Mouse (Mus musculus) midbrain, embryonic 12.5 days (tissue): ENCODE data around the gene Mgat5. TPM values are rescaled to one million over a fixed set of nuclear protein-coding genes. Genes with fewer than 3 reads are reported as not detected.

Experiments
- ATAC-seq: fragments of 200-750 bp; cut with Nextera tagmentation; 2 replicates; pipeline ENCODE4 v1.8.0; 2017; ENCODE audit warnings: low read depth, moderate TSS enrichment, moderate library complexity; ENCODE audit not compliant: low FRiP score
- H3K27ac ChIP-seq: fragments of 300-500 bp; sonication (generic); replicated peaks from 2 replicates; pipeline ENCODE4 v1.5.1; 2016; ENCODE audit warnings: mild to moderate bottlenecking
- H3K27me3 ChIP-seq: fragments of 300-500 bp; sonication (generic); 2 replicates; pipeline ENCODE4 v1.6.1; 2016; ENCODE audit warnings: mild to moderate bottlenecking
- H3K36me3 ChIP-seq: fragments of 300-500 bp; sonication (generic); 2 replicates; pipeline ENCODE4 v1.6.1; 2016
- H3K4me1 ChIP-seq: fragments of 300-500 bp; sonication (generic); 2 replicates; pipeline ENCODE4 v1.6.1; 2016
- H3K4me2 ChIP-seq: fragments of 300-500 bp; sonication (generic); replicated peaks from 2 replicates; pipeline ENCODE4 v1.6.1; 2016; ENCODE audit warnings: mild to moderate bottlenecking, moderate library complexity
- H3K4me3 ChIP-seq: fragments of 300-500 bp; sonication (generic); 2 replicates; pipeline ENCODE4 v1.5.1; 2016; ENCODE audit warnings: mild to moderate bottlenecking
- H3K9ac ChIP-seq: fragments of 300-500 bp; sonication (generic); replicated peaks from 2 replicates; pipeline ENCODE4 v1.6.1; 2016; ENCODE audit warnings: mild to moderate bottlenecking, moderate library complexity
- H3K9me3 ChIP-seq: fragments of 300-500 bp; sonication (generic); 2 replicates; pipeline ENCODE4 v1.6.1; 2016; ENCODE audit warnings: mild to moderate bottlenecking
- WGBS: fragments of 180-500 bp; shearing (Covaris S2); methylation state at CpG from one replicate; pipeline ENCODE4 v1.1.7; 2016; 5-methylcytosine and 5-hydroxymethylcytosine counted together
- polyA plus RNA-seq: library from polyadenylated mRNA; unstranded; fragments of >200 nt; fragmentation: Nextera tagmentation; extraction: Ambion mirVana; gene quantifications from 2 replicates; pipeline ENCODE4 v1.2.1, GENCODE M21; 2016

Mgat5 gene
- polyA plus RNA-seq, 1 experiment from 2014 or later, result 9.2 TPM

DNA sequence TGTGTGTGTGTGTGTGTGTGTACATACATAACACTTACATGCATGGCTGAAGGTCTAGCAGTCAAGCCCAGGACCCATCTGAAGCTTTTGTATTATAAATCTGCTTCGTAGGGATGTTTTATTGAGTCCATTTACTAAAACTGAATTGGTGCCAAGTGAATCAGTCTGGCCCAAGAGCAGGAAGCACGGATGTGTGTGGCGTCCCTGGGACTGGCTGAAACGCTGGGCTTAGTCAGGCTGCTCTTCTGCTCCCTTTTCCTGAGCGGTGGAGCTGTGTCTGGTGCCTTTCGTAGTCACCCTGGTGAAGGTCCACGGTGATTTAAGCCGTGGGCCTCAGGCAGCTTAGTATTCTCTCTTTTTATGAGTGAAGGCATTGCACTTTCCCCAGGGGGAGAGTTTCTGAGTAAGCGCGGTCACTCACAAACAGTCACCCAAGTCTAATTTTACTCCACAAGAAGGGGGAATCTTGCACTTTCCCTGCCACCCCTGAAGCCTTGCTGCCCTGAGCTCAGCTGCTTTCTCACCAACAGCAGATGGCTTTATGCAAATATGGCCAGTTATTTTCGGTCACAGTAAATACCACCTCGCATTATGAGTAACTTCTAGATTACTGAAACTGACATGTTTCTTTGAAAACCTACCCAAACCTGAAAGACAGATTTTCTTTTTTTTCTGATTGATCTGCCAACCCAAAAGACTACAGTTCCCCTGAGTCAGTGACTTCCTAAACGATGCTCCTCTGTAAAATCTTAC lies 176.1 kb downstream of the Mgat5 start:
- Histone ChIP-seq H3K27ac (no peak overlapping the region; the same call in 1 of the 2 replicates), H3K9ac (no peak overlapping the region), H3K4me3 (no peak overlapping the region), H3K36me3 (peaks cover 4% of the 10 kb centered on the region; the same call in 1 of the 2 replicates), H3K4me2 (no peak overlapping the region), H3K9me3 (no peaks in the 10 kb centered on the region), H3K27me3 (no peaks in the 10 kb centered on the region), H3K4me1 (peaks cover 12% of the 10 kb centered on the region)
- 69% methylated on average over 13 of the region's 13 CpGs for WGBS
- ATAC-seq, result no peak

DNA sequence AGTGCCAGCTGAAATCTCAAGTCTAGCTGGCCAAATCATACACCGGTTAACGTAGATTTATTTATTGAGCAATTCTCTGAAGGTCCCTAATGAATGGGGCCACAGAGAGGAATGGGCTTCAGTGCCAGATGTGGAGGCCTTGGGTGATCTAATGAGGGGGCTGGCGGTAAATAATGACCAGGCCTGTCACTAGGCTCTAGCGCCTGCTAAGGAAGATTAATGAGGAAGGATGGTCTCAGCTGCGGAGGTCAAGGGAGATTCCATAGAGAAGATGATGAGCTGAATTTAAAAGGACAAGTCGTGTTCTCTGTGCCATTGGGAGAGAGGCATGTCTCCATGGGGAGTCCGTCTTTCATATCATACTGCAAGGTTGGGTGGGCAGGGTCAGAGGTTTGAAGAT lies 178.3 kb downstream of the Mgat5 start:
- ATAC-seq, result peak; percentile 41; the same call in 1 of the 2 replicates
- WGBS, result 76% methylated on average over 7 of the region's 7 CpGs

DNA sequence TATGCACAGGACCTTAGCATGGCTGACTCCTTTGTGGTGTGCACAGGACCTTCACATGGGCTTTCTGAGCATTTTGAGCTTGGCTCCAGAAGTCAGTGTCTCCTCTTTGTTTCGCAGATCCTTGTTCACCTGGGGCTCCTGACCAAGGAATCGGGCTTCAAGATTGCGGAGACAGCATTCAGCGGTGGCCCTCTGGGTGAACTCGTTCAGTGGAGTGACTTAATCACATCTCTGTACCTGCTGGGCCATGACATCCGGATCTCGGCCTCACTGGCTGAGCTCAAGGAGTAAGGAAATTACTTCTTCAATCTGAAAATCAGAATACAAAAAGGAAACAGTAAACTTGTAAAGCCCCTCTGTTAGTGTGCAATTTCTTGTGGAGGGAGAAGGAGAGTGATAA lies 182.4 kb downstream of the Mgat5 start:
- no peak overlapping the region for H3K4me2 ChIP-seq
- no peak overlapping the region for H3K27ac ChIP-seq
- no peaks in the 10 kb centered on the region for H3K27me3 ChIP-seq
- peaks cover 23% of the 10 kb centered on the region for H3K36me3 ChIP-seq
- WGBS, result 75% methylated on average over 7 of the region's 7 CpGs
- no peak overlapping the region for H3K9ac ChIP-seq
- no peaks in the 10 kb centered on the region; the same call in 1 of the 2 replicates for H3K9me3 ChIP-seq
- no peak for ATAC-seq
- H3K4me1 ChIP-seq, result no peaks in the 10 kb centered on the region
- H3K4me3 ChIP-seq, result no peak overlapping the region

More for the DNA sequence above, 178.3 kb downstream of the Mgat5 start:
- Histone ChIP-seq H3K9me3 (no peaks in the 10 kb centered on the region), H3K27ac (no peak overlapping the region), H3K4me2 (no peak overlapping the region), H3K9ac (no peak overlapping the region), H3K36me3 (peaks cover 4% of the 10 kb centered on the region; the same call in 1 of the 2 replicates), H3K4me3 (no peak overlapping the region), H3K4me1 (peaks cover 12% of the 10 kb centered on the region), H3K27me3 (no peaks in the 10 kb centered on the region)

DNA sequence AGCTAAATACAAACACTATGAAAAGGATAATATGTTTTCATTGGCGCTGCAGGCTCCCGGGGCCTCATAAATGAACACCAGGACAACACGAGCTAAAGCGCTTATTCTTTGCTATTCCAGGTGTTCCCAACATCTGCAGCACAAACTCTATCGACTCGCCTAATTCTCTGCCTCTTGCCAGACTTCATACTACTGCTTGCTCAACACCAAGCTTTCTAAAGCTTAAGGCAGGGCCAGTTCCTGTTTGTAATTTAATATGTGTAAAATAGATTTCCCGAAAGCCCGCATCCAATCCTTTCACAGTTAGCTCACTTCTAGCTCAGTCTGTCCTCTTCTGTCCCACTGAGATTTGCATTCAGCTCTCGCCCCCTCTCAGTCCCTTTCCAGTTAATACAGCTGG lies 182.8 kb downstream of the Mgat5 start:
- Histone ChIP-seq H3K4me1 (no peaks in the 10 kb centered on the region), H3K36me3 (peaks cover 25% of the 10 kb centered on the region), H3K9me3 (no peaks in the 10 kb centered on the region; the same call in 1 of the 2 replicates), H3K9ac (no peak overlapping the region), H3K27me3 (no peaks in the 10 kb centered on the region), H3K27ac (no peak overlapping the region), H3K4me3 (no peak overlapping the region), H3K4me2 (no peak overlapping the region)
- no peak for ATAC-seq
- WGBS, result 83% methylated on average over 9 of the region's 9 CpGs

DNA sequence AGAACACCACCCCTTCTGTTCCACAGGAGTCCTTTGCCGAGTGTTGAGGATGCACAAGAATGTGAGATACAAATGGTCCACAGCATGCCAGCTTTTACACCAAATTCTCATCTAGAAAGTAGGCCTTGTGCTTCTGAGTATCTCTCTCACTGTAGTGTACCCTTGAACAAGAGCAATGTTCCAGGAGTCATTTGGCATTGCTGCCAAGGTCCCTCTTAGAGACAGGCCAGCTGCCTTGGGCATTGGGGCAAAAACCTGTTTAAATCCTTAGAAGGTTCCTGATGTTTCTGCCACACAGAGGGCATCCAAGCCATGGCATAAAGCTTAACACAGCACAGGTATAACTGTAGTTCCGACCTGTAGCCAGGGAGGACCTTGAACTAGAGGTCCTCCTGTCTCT lies 189.9 kb downstream of the Mgat5 start:
- H3K9me3 ChIP-seq, result no peaks in the 10 kb centered on the region; the same call in 1 of the 2 replicates
- H3K4me1 ChIP-seq, result no peaks in the 10 kb centered on the region
- H3K36me3 ChIP-seq, result peaks cover 21% of the 10 kb centered on the region
- H3K4me2 ChIP-seq, result no peak overlapping the region
- no peak overlapping the region for H3K27ac ChIP-seq
- H3K4me3 ChIP-seq, result no peak overlapping the region
- no peak overlapping the region for H3K9ac ChIP-seq
- no peak for ATAC-seq
- WGBS, result 92% methylated on average over 2 of the region's 2 CpGs
- H3K27me3 ChIP-seq, result no peaks in the 10 kb centered on the region

DNA sequence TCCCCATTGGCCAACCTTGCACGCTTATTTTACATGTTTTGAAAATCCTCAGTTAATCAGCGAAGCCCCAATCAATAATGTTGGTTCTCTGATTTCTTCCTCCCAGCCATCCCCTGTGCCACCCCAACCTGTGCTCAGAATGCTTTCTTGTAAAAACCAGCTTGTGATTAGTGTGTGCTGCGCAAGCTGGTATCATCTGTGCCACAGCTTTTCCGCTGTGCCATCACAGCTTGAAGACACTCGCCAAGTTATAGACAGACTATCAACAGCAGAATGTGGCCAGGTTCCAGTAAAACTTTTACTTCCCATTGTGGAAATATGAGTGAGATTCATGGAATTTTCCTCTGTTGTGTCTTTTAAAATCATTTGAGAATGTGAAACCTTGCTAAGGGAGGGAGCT lies 190.9 kb downstream of the Mgat5 start:
- H3K36me3 ChIP-seq, result peaks cover 13% of the 10 kb centered on the region
- no peaks in the 10 kb centered on the region for H3K4me1 ChIP-seq
- H3K4me3 ChIP-seq, result no peak overlapping the region
- no peak overlapping the region for H3K27ac ChIP-seq
- H3K9ac ChIP-seq, result no peak overlapping the region
- H3K4me2 ChIP-seq, result no peak overlapping the region
- H3K27me3 ChIP-seq, result no peaks in the 10 kb centered on the region
- no peaks in the 10 kb centered on the region; the same call in 1 of the 2 replicates for H3K9me3 ChIP-seq
- no peak for ATAC-seq
- WGBS, result 90% methylated on average over 5 of the region's 5 CpGs

DNA sequence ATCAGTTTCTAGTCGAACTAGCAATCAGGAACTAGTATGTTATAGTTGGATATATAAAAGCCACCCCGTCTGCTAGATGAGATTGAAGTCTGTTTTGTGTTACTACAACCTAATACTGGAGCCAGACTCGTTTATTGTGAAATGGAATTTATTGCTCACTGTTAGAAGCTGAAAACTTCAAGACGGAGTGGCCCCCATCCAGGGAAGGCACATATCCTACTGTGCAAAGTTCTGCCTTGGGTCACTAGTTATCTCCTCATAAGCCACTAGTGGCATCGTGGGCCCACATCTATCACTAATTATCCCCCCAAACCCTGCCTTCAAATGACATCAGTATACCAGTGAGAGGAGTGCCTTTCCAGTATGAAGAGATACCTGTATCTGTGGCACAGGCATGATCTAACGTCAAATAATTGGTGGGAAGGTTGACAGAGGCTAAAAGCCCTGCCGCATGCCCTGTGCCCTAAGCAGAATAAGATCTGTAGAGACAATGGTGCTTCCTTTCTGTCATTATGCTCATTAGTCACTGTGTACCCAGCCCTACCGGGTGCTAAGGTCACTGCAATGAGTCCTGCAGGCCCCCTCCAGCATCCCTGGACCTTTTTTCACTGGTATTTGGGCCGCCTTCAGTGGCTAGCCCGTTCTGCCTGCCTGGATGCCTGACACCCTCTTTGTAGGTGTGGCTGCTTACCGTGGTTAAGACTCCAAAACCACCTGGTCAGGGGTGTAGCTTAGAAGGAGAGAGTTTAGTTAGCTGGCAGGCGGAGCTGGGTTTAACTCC lies 191.9 kb downstream of the Mgat5 start:
- Histone ChIP-seq H3K9me3 (no peaks in the 10 kb centered on the region), H3K4me3 (no peak overlapping the region), H3K36me3 (peaks cover 6% of the 10 kb centered on the region; the same call in 1 of the 2 replicates), H3K27ac (no peak overlapping the region), H3K4me2 (no peak overlapping the region), H3K4me1 (no peaks in the 10 kb centered on the region), H3K27me3 (no peaks in the 10 kb centered on the region), H3K9ac (no peak overlapping the region)
- no peak for ATAC-seq
- 80% methylated on average over 12 of the region's 12 CpGs for WGBS

DNA sequence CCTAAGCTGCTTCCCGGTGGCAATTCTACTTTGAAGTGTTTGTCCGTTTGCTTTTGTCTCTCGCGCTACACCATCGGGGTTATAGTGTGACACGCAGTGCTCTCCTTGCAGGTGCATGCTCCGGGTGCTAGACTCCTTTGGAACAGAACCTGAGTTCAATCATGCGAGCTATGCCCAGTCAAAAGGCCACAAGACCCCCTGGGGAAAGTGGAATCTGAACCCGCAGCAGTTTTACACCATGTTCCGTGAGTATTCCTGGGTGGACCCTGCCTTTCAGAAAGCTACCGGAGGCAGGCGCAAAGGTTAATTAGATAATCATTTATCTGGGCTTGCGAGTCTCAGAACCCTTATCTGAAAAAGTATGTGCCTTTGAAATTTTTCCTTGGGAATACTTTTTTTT lies 192.6 kb downstream of the Mgat5 start:
- H3K9ac ChIP-seq, result no peak overlapping the region
- H3K4me3 ChIP-seq, result no peak overlapping the region
- no peak overlapping the region for H3K4me2 ChIP-seq
- no peak for ATAC-seq
- no peak overlapping the region for H3K27ac ChIP-seq
- H3K27me3 ChIP-seq, result no peaks in the 10 kb centered on the region
- H3K4me1 ChIP-seq, result no peaks in the 10 kb centered on the region
- WGBS, result 84% methylated on average over 13 of the region's 13 CpGs
- H3K36me3 ChIP-seq, result 0 out of 2 replicates have a peak, but pooled peaks cover 3% of the 10 kb centered on the region
- no peaks in the 10 kb centered on the region for H3K9me3 ChIP-seq

DNA sequence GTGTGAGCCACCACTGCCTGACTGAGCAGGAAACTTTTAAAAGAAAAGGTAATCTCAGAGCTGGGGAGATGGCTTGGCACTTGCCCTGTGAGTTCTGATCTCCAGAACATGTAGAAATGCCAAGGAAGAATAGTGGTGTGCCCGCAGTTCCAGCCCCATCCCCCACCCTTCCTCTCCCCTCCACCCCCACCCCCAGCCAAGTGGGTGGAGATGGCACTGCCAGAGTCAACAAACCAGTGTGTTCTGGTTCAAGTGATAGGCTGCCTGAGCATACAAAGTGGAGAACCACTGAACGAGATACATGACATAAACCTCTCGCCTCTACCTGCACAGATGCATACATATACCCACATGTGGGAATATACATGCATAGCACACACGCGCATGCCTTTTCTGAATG lies 193.4 kb downstream of the Mgat5 start:
- no peak for ATAC-seq
- WGBS, result 92% methylated on average over 5 of the region's 5 CpGs
- H3K4me3 ChIP-seq, result no peak overlapping the region

DNA sequence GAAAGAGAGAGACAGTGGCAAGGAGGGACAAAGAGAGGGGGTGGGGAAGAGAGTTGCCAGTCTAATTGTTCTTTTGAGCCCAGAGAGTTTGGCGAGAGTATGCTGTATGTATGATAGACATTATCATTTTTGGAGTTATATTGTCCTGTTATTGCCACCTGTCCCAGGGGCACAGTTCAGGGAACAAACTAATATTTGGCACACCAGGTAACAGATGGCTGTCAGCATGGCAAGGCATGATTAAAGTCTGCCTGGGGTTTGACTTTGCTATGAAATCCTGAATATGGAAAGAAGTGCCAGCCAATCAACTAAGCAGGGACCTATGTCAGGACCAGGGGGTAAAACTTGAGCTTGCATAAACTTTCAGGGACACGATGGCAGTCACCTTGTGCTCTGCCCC lies 195.4 kb downstream of the Mgat5 start:
- no peak overlapping the region for H3K4me3 ChIP-seq
- WGBS, result 49% methylated on average over 2 of the region's 2 CpGs
- no peak overlapping the region for H3K4me2 ChIP-seq
- H3K9ac ChIP-seq, result no peak overlapping the region
- H3K9me3 ChIP-seq, result no peaks in the 10 kb centered on the region
- H3K4me1 ChIP-seq, result no peaks in the 10 kb centered on the region
- no peaks in the 10 kb centered on the region for H3K27me3 ChIP-seq
- H3K27ac ChIP-seq, result no peak overlapping the region
- ATAC-seq, result no peak
- peaks cover 8% of the 10 kb centered on the region; the same call in 1 of the 2 replicates for H3K36me3 ChIP-seq

More for the DNA sequence above, 193.4 kb downstream of the Mgat5 start:
- peaks cover 6% of the 10 kb centered on the region; the same call in 1 of the 2 replicates for H3K36me3 ChIP-seq
- H3K27me3 ChIP-seq, result no peaks in the 10 kb centered on the region
- H3K4me2 ChIP-seq, result no peak overlapping the region
- H3K9ac ChIP-seq, result no peak overlapping the region
- no peaks in the 10 kb centered on the region for H3K4me1 ChIP-seq
- no peak overlapping the region for H3K27ac ChIP-seq
- H3K9me3 ChIP-seq, result no peaks in the 10 kb centered on the region

DNA sequence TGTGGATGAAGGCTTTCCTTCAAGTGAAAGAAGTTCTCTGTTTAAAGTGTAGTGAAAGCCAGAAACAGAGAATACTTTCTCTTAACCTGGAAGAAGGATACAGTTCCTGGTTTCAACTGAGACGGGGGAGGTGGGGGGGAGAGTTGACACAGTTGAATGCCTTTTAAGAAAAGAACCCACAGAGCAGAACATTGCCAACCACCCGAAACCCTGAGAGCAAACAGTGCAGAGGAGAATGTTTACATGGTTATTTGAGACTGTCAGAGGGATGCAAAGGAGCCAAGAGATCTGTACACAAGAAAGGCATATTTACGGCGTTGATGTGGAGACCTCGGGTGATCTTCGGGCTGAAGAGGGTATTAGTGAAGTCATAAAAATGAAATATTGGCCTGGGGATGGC lies 195.9 kb downstream of the Mgat5 start:
- Histone ChIP-seq H3K36me3 (peaks cover 8% of the 10 kb centered on the region; the same call in 1 of the 2 replicates), H3K9me3 (no peaks in the 10 kb centered on the region), H3K4me3 (no peak overlapping the region), H3K4me1 (no peaks in the 10 kb centered on the region), H3K4me2 (no peak overlapping the region), H3K27ac (no peak overlapping the region), H3K9ac (no peak overlapping the region), H3K27me3 (no peaks in the 10 kb centered on the region)
- WGBS, result 37% methylated on average over 6 of the region's 6 CpGs
- ATAC-seq, result no peak

DNA sequence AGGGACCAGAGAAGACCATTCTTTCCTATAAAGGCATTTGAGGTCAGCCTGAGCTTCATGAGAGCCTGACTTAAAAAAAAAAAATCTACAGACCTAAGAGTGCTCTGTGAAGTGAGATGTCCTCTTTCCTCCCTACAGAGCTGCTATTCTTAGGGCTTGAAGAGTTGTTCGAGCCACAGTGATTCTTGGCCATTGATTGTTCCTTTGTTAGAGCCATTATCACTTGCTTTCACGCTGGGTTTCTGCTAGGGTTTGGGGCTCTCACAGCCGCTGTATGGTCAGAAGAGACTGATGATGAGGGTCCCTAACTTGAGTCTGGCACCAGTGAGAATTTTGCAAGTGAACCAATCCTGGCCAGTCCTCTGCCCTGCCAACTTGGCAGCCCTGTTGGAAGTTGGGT lies 199.8 kb downstream of the Mgat5 start:
- no peaks in the 10 kb centered on the region for H3K9me3 ChIP-seq
- WGBS, result 55% methylated on average over 3 of the region's 3 CpGs
- H3K4me3 ChIP-seq, result no peak overlapping the region
- H3K9ac ChIP-seq, result no peak overlapping the region
- H3K4me2 ChIP-seq, result no peak overlapping the region
- no peaks in the 10 kb centered on the region for H3K27me3 ChIP-seq
- no peak overlapping the region for H3K27ac ChIP-seq
- peaks cover 8% of the 10 kb centered on the region; the same call in 1 of the 2 replicates for H3K36me3 ChIP-seq
- ATAC-seq, result no peak
- 0 out of 2 replicates have a peak, but pooled peaks cover 4% of the 10 kb centered on the region for H3K4me1 ChIP-seq
